Mouse (Mus musculus): ENCODE measurements around the gene Fgfr2. TPM values are rescaled to one million over a fixed set of nuclear protein-coding genes. Genes with fewer than 3 reads are reported as not detected.

Fgfr2 gene
- polyA plus RNA-seq, 1 experiment, result 0.17 TPM

- TF ChIP-seq MYOG (IDR thresholded peaks at IDR 0.05; ENCODE audit: control insufficient read depth in 1 of 3, insufficient read depth in 1 of 3, insufficient read length in 2 of 3, low read depth in 2 of 3), result no peak
- TF ChIP-seq TCF12 (IDR thresholded peaks at IDR 0.05; ENCODE audit: insufficient read depth, poor library complexity, severe bottlenecking), result no peak
- no peak for TF ChIP-seq POLR2A (IDR thresholded peaks at IDR 0.05; ENCODE audit: insufficient read length, low read depth)
- TF ChIP-seq MYOD1 (IDR thresholded peaks at IDR 0.05; ENCODE audit: control insufficient read depth in 1 of 3, insufficient read length in 2 of 3, low read depth in 2 of 3), result no peak
- no peak for TF ChIP-seq CEBPB (IDR thresholded peaks at IDR 0.05; ENCODE audit: insufficient read depth, poor library complexity, severe bottlenecking)
- TF ChIP-seq USF1 (IDR thresholded peaks at IDR 0.05; ENCODE audit: low read depth), result no peak
- TF ChIP-seq POLR2AphosphoS2 (IDR thresholded peaks at IDR 0.05; ENCODE audit: insufficient read length, low read depth), result no peak
- Histone ChIP-seq H3K79me2 (ENCODE audit: control insufficient read depth, insufficient read depth) (no peaks in the 10 kb centered on the region), H3K4me2 (ENCODE audit: low read depth) (peak overlapping the region; percentile 72), H3K4me3 (no peak overlapping the region), H3K36me3 (ENCODE audit: control insufficient read depth, insufficient read depth) (no peaks in the 10 kb centered on the region), H3ac (ENCODE audit: control insufficient read depth, insufficient read length) (peak overlapping the region; percentile 12), H3K27me3 (ENCODE audit: control insufficient read depth, insufficient read depth, insufficient read length) (peaks cover 23% of the 10 kb centered on the region)
These were observed 2858.4 kb downstream of the Fgfr2 start for GRCm38 (mm10) chr7:130264616-130265318.

GRCm38 (mm10) chr7:130263799-130264351 lies 2859.3 kb downstream of the Fgfr2 start:
- Histone ChIP-seq H3K4me2 (ENCODE audit: low read depth) (no peak overlapping the region), H3K27me3 (ENCODE audit: control insufficient read depth, insufficient read depth, insufficient read length) (peaks cover 23% of the 10 kb centered on the region), H3ac (ENCODE audit: control insufficient read depth, insufficient read length) (no peak overlapping the region), H3K79me2 (ENCODE audit: control insufficient read depth, insufficient read depth) (no peaks in the 10 kb centered on the region), H3K36me3 (ENCODE audit: control insufficient read depth, insufficient read depth) (no peaks in the 10 kb centered on the region), H3K4me3 (no peak overlapping the region)
- no peak for TF ChIP-seq MYOG (IDR thresholded peaks at IDR 0.05; ENCODE audit: control insufficient read depth in 1 of 3, insufficient read depth in 1 of 3, insufficient read length in 2 of 3, low read depth in 2 of 3)

GRCm38 (mm10) chr7:130263233-130263594 lies 2859.9 kb downstream of the Fgfr2 start:
- TF ChIP-seq MYOD1 (IDR thresholded peaks at IDR 0.05; ENCODE audit: control insufficient read depth in 1 of 3, insufficient read length in 2 of 3, low read depth in 2 of 3), result no peak
- TF ChIP-seq E2F4 (IDR thresholded peaks at IDR 0.05; ENCODE audit: insufficient read depth), result no peak
- TF ChIP-seq SRF (IDR thresholded peaks at IDR 0.05; ENCODE audit: control insufficient read depth, insufficient read length, low read depth), result no peak
- Histone ChIP-seq H3K79me2 (ENCODE audit: control insufficient read depth, insufficient read depth) (no peaks in the 10 kb centered on the region), H3K36me3 (ENCODE audit: control insufficient read depth, insufficient read depth) (no peaks in the 10 kb centered on the region), H3K4me3 (no peak overlapping the region), H3ac (ENCODE audit: control insufficient read depth, insufficient read length) (no peak overlapping the region), H3K27me3 (ENCODE audit: control insufficient read depth, insufficient read depth, insufficient read length) (peaks cover 19% of the 10 kb centered on the region), H3K4me2 (ENCODE audit: low read depth) (peak overlapping the region; percentile 18)

- H3ac ChIP-seq (ENCODE audit: control insufficient read depth, insufficient read length), result no peak overlapping the region
- H3K79me2 ChIP-seq (ENCODE audit: control insufficient read depth, insufficient read depth), result no peaks in the 10 kb centered on the region
- no peak for TF ChIP-seq REST (IDR thresholded peaks at IDR 0.05; ENCODE audit: insufficient read depth, insufficient read length)
- no peak overlapping the region for H3K4me3 ChIP-seq
- H3K27me3 ChIP-seq (ENCODE audit: control insufficient read depth, insufficient read depth, insufficient read length), result peaks cover 18% of the 10 kb centered on the region
- no peaks in the 10 kb centered on the region for H3K36me3 ChIP-seq (ENCODE audit: control insufficient read depth, insufficient read depth)
- H3K4me2 ChIP-seq (ENCODE audit: low read depth), result peak overlapping the region; percentile 34
These were observed 2860.5 kb downstream of the Fgfr2 start for GRCm38 (mm10) chr7:130262528-130263232.

- no peak overlapping the region for H3K4me3 ChIP-seq
- no peak for TF ChIP-seq REST (IDR thresholded peaks at IDR 0.05; ENCODE audit: insufficient read depth, insufficient read length)
- TF ChIP-seq POLR2AphosphoS2 (IDR thresholded peaks at IDR 0.05; ENCODE audit: insufficient read length, low read depth), result no peak
- no peak for TF ChIP-seq USF1 (IDR thresholded peaks at IDR 0.05; ENCODE audit: low read depth)
- TF ChIP-seq E2F4 (IDR thresholded peaks at IDR 0.05; ENCODE audit: insufficient read depth), result no peak
- TF ChIP-seq MYOG (IDR thresholded peaks at IDR 0.05; ENCODE audit: control insufficient read depth in 1 of 3, insufficient read depth in 1 of 3, insufficient read length in 2 of 3, low read depth in 2 of 3), result no peak
- no peak for TF ChIP-seq CEBPB (IDR thresholded peaks at IDR 0.05; ENCODE audit: insufficient read depth, poor library complexity, severe bottlenecking)
- TF ChIP-seq MAX (IDR thresholded peaks at IDR 0.05; ENCODE audit: low read depth), result no peak
- no peak for TF ChIP-seq TCF3 (IDR thresholded peaks at IDR 0.05; ENCODE audit: insufficient read length, low read depth)
- no peak for TF ChIP-seq SRF (IDR thresholded peaks at IDR 0.05; ENCODE audit: control insufficient read depth, insufficient read length, low read depth)
- H3ac ChIP-seq (ENCODE audit: control insufficient read depth, insufficient read length), result no peak overlapping the region
- H3K4me2 ChIP-seq (ENCODE audit: low read depth), result no peak overlapping the region
- no peaks in the 10 kb centered on the region for H3K79me2 ChIP-seq (ENCODE audit: control insufficient read depth, insufficient read depth)
- no peaks in the 10 kb centered on the region for H3K36me3 ChIP-seq (ENCODE audit: control insufficient read depth, insufficient read depth)
- H3K27me3 ChIP-seq (ENCODE audit: control insufficient read depth, insufficient read depth, insufficient read length), result peaks cover 18% of the 10 kb centered on the region
These were observed 2861.2 kb downstream of the Fgfr2 start for GRCm38 (mm10) chr7:130261684-130262527.
